Mouse (Mus musculus) olfactory bulb, adult 2 months (tissue): ENCODE measurements around the gene Lmcd1. TPM values are rescaled to one million over a fixed set of nuclear protein-coding genes. Genes with fewer than 3 reads are reported as not detected.

Experiments
- H3K27ac ChIP-seq: fragments of 200-500 bp; 2 replicates; pipeline ENCODE4 v1.5.1; 2012; ENCODE audit warnings: low read depth, low read length; ENCODE audit not compliant: insufficient read depth
- H3K4me1 ChIP-seq: fragments of 200-500 bp; 2 replicates; pipeline ENCODE4 v1.6.1; 2012; ENCODE audit warnings: low read length; ENCODE audit not compliant: control insufficient read depth, insufficient read depth
- H3K4me3 ChIP-seq: fragments of 200-500 bp; 2 replicates; pipeline ENCODE4 v1.5.1; 2012; ENCODE audit warnings: mild to moderate bottlenecking, low read depth, low read length, moderate library complexity; ENCODE audit not compliant: insufficient read depth
- CTCF ChIP-seq: fragments of 200-500 bp; IDR thresholded peaks from 2 replicates; pipeline ENCODE4 v1.5.1; 2012; ENCODE audit warnings: low read depth, mild to moderate bottlenecking, low read length, moderate library complexity; ENCODE audit not compliant: insufficient read depth
- POLR2A ChIP-seq: fragments of 200-500 bp; IDR thresholded peaks from 2 replicates; pipeline ENCODE4 v1.6.1; 2012; ENCODE audit warnings: mild to moderate bottlenecking, low read depth, low read length, moderate library complexity; ENCODE audit not compliant: insufficient read depth
- WGBS: fragments of 180-500 bp; shearing (Covaris S2); methylation state at CpG from one replicate; pipeline ENCODE4 v1.1.7; 2018; 5-methylcytosine and 5-hydroxymethylcytosine counted together
- polyA plus RNA-seq: library from polyadenylated mRNA; stranded (reverse); fragments of >200 nt; gene quantifications from 2 replicates; pipeline ENCODE4 v1.2.4, GENCODE M21; 2012; ENCODE audit warnings: low replicate concordance; ENCODE audit not compliant: missing spikeins, insufficient read depth, insufficient read length

The Lmcd1 gene
- polyA plus RNA-seq, 1 experiment = not detected

GRCm38 (mm10) chr6:112280161-112280560 lies 6.6 kb downstream of the Lmcd1 start:
- no peaks in the 10 kb centered on the region for H3K4me1 ChIP-seq
- H3K27ac ChIP-seq = no peak overlapping the region
- H3K4me3 ChIP-seq = no peak overlapping the region
- TF ChIP-seq POLR2A (no peak), CTCF (no peak)
- 98% methylated on average over 2 of the region's 2 CpGs for WGBS

- Histone ChIP-seq H3K4me3 (no peak overlapping the region), H3K4me1 (no peaks in the 10 kb centered on the region), H3K27ac (no peak overlapping the region)
- TF ChIP-seq CTCF = no peak
- TF ChIP-seq POLR2A = no peak
- 93% methylated on average over 3 of the region's 3 CpGs for WGBS
Observed at GRCm38 (mm10) chr6:112280945-112281344, 7.4 kb downstream of the Lmcd1 start.

DNA sequence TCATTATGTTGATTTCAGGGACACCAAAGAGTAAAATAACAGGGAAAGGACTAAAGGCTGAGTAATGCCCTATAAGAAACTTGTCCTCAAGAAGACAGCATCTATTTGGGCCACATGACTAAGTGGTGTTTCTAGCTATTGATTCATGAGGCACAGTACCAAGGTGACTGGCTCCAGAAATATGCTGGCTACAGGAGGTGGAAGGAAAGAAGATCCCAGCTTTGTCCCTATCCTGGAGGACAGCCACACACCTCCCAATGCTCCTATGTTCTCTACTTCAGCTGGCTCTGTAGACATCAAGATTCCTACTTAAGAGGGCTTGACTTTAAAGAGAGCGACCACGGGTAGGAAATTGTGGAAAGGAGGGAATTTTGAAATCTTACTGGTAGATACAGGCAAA lies 8.4 kb downstream of the Lmcd1 start:
- Histone ChIP-seq H3K27ac (no peak overlapping the region), H3K4me1 (no peaks in the 10 kb centered on the region), H3K4me3 (no peak overlapping the region)
- TF ChIP-seq POLR2A = no peak
- no peak for TF ChIP-seq CTCF
- 94% methylated on average over 2 of the region's 2 CpGs for WGBS

DNA sequence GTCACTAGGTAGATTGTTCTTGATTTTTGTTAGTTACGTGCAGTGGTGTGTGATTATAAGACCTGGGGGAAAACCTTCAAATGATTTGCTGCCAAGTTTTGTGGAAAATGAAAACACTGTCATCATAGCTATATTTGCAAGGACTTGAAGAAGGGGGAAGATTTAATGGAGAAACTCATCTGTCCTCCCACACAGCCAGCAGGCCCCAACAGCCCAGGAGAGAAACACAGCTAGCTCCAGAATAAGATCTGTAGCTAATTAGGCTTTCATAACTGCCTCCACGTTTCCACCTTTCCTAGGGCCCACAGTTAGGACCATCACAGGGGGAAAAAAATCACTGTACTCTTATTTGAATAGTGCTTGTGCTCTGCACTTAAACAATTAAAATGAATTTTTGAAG lies 10.5 kb downstream of the Lmcd1 start:
- no peak overlapping the region for H3K27ac ChIP-seq
- no peak for TF ChIP-seq CTCF
- no peak for TF ChIP-seq POLR2A
- peaks cover 3% of the 10 kb centered on the region; the same call in 1 of the 2 replicates for H3K4me1 ChIP-seq
- H3K4me3 ChIP-seq = no peak overlapping the region
- WGBS = 74% methylated on average over 2 of the region's 2 CpGs

- Histone ChIP-seq H3K4me1 (peaks cover 3% of the 10 kb centered on the region; the same call in 1 of the 2 replicates), H3K27ac (no peak overlapping the region), H3K4me3 (no peak overlapping the region)
- TF ChIP-seq CTCF = no peak
- no peak for TF ChIP-seq POLR2A
- WGBS = 86% methylated on average over 9 of the region's 9 CpGs
Observed at GRCm38 (mm10) chr6:112287671-112288070, 14.1 kb downstream of the Lmcd1 start.

DNA sequence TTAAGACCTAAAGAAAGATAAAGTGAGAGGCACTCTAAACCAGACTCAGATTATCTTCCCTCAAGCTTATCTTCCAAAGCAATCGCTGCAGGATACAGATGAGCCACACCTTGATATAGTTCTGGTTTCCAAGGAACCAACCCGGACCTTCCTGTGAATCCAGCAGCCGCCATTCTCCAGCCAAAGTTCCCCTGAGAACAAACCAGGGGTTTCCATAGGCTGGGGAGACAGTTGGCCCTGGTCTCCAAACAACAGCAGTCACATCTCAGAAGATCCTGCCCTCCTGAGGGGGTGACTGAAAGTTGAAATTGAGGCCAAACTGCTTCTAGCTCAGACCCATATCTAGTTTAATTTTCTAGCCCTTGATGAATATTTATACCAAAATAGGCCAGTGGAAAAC lies 14.7 kb downstream of the Lmcd1 start:
- no peak overlapping the region for H3K4me3 ChIP-seq
- H3K27ac ChIP-seq = no peak overlapping the region
- H3K4me1 ChIP-seq = peaks cover 3% of the 10 kb centered on the region; the same call in 1 of the 2 replicates
- no peak for TF ChIP-seq POLR2A
- no peak for TF ChIP-seq CTCF
- WGBS = 86% methylated on average over 3 of the region's 3 CpGs

DNA sequence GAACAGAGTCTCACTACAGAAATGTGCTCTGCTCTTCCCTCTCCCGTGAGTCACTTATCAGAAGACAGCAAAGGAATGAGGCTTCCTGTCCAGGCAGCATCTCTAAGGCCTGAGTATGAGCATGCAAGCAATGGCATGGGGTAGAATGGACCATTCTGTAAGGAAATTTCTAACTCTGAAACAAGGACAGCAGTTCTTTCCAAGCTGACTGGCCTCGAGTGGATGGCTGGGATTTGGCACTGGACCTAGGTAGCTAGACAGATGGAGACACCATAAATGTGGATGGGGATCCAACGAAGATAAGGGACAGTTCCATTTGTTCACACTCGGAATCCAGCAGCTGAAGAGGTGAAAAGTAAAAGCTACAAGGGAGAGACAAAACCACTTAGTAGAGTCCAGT lies 17.6 kb downstream of the Lmcd1 start:
- Histone ChIP-seq H3K4me1 (peaks cover 3% of the 10 kb centered on the region; the same call in 1 of the 2 replicates), H3K27ac (no peak overlapping the region), H3K4me3 (no peak overlapping the region)
- TF ChIP-seq CTCF (no peak), POLR2A (no peak)
- WGBS = 82% methylated on average over 4 of the region's 4 CpGs

GRCm38 (mm10) chr6:112293320-112293719 lies 19.8 kb downstream of the Lmcd1 start:
- H3K4me1 ChIP-seq = no peaks in the 10 kb centered on the region
- no peak overlapping the region for H3K27ac ChIP-seq
- no peak for TF ChIP-seq CTCF
- no peak for TF ChIP-seq POLR2A
- WGBS = 83% methylated on average over 5 of the region's 5 CpGs
- H3K4me3 ChIP-seq = no peak overlapping the region

DNA sequence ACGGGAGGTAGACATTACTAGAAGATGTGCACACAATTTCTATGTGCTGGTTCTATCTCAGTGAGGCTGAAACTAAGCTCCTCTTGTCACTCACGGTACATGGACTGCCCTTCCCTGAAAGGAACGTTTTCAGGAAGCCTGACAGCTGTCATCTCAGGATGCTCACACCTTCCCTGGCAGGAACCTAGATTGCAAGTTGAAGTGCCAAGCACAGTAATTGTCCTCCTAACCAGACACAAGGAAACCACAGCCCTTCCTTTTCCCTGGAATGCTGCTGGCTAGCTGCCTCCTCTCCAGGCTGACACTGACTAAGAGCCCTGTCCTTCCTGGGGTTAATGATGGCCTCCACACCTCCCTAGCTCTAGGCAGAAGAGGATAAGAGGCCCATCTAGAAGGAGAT lies 21.7 kb downstream of the Lmcd1 start:
- H3K27ac ChIP-seq = no peak overlapping the region
- 83% methylated on average over 3 of the region's 3 CpGs for WGBS
- H3K4me1 ChIP-seq = no peaks in the 10 kb centered on the region
- no peak overlapping the region for H3K4me3 ChIP-seq
- no peak for TF ChIP-seq POLR2A
- no peak for TF ChIP-seq CTCF

DNA sequence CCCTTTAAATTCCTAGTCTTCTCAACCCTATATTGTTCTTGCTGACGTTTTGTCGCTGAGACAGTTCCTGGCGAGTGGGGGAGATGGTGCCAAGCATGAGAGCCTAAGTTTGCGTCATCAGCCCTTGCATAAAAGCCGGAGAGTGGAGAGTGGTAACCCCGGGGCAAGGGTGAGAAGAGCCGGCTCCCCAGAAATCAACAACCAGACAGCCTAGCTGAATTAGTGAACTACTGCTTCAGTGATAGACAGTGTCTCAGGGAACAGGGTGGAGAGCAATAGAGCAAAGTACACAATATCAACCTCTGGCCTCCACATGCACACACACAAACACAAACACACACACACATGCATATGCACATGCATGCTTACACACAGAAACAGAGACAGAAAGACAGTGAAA lies 26.6 kb downstream of the Lmcd1 start:
- 75% methylated on average over 7 of the region's 7 CpGs for WGBS
- H3K4me3 ChIP-seq = no peak overlapping the region
- peaks cover 3% of the 10 kb centered on the region; the same call in 1 of the 2 replicates for H3K4me1 ChIP-seq
- no peak overlapping the region for H3K27ac ChIP-seq
- TF ChIP-seq POLR2A (no peak), CTCF (no peak)
